In the genomic region with DNA sequence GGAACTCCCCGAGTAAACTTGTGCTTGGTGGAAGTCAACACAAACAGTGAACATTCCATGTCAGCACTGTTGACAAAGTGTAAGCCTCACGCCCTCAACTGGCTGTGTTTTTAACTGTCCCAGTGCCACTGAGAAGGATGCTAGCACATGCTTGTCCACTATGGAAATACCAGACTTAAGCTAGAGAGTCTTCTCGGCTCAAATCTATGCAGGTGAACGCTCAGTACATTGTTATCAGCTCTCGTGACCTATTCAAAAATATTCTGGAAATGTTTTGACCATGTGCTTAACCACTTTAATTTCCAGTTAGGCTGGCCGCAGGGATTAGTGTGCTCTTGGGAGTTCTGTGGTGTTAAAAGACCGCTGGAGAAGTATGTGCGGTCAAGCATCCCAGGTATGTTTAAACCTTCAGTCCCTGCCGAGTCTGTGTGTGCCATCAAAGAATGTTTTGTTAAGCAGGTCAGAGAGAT, we compare ENCODE assay signal across 11 mouse cellular contexts.
DNase-seq lines count a peak whose midpoint lies in the region; ATAC-seq and TF ChIP-seq lines count a peak whose summit lies in the region.
"Had no signal": no experiment of that assay in that cellular context is flagged by ENCODE, and none has a peak within 500 bp of the region (broad histone marks: within the 10 kb centered on the region; RNA-seq: fewer than 3 reads in every experiment).

No protein-coding gene starts in this region.

- H3K4me3 ChIP-seq in intestine, postnatal 0 days (ENCODE audit: low read depth, low read length), result no peak overlapping the region
- H3K4me3 ChIP-seq in intestine, embryonic 16.5 days (ENCODE audit: low read length), result no peak overlapping the region
- no peak overlapping the region for H3K4me3 ChIP-seq in embryonic facial prominence, embryonic 10.5 days
- H3K4me3 ChIP-seq in midbrain, embryonic 13.5 days (replicated peaks), result no peak overlapping the region
- H3K4me3 ChIP-seq: embryonic facial prominence, embryonic 15.5 days had no signal

- TF ChIP-seq CTCF in intestine, postnatal 0 days (IDR thresholded peaks at IDR 0.05; ENCODE audit: low read depth), result peak; percentile 42

- no peak overlapping the region for H3K9ac ChIP-seq in intestine, postnatal 0 days (ENCODE audit: low read depth, low read length)
- H3K9ac ChIP-seq in intestine, embryonic 16.5 days (ENCODE audit: low read depth, low read length), result no peak overlapping the region
- no peak overlapping the region for H3K9ac ChIP-seq in midbrain, embryonic 13.5 days (replicated peaks)
- H3K9ac ChIP-seq: embryonic facial prominence, embryonic 15.5 days had no signal

- H3K27me3 ChIP-seq in intestine, postnatal 0 days (replicated peaks; ENCODE audit: control insufficient read depth, insufficient read depth, low read length), result no peaks in the 10 kb centered on the region
- no peaks in the 10 kb centered on the region for H3K27me3 ChIP-seq in intestine, embryonic 16.5 days (replicated peaks; ENCODE audit: control insufficient read depth, insufficient read depth, low read length)
- no peaks in the 10 kb centered on the region for H3K27me3 ChIP-seq in embryonic facial prominence, embryonic 10.5 days (replicated peaks; ENCODE audit: low read depth, poor library complexity, severe bottlenecking)
- H3K27me3 ChIP-seq in midbrain, embryonic 13.5 days, result no peaks in the 10 kb centered on the region
- H3K27me3 ChIP-seq: embryonic facial prominence, embryonic 15.5 days had no signal

- no peaks in the 10 kb centered on the region for H3K4me1 ChIP-seq in intestine, postnatal 0 days (replicated peaks; ENCODE audit: control insufficient read depth, insufficient read depth, low read length)
- 0 out of 2 replicates have a peak, but pooled peaks cover 8% of the 10 kb centered on the region for H3K4me1 ChIP-seq in intestine, embryonic 16.5 days (ENCODE audit: control insufficient read depth, insufficient read depth, low read length)
- peaks cover 49% of the 10 kb centered on the region for H3K4me1 ChIP-seq in embryonic facial prominence, embryonic 10.5 days
- peaks cover 6% of the 10 kb centered on the region; the same call in 1 of the 2 replicates for H3K4me1 ChIP-seq in midbrain, embryonic 13.5 days (replicated peaks)

- intact Hi-C loops in left cerebral cortex, postnatal 36 days (cut with DNase I), result no loop called here

- H3K9me3 ChIP-seq in intestine, postnatal 0 days (ENCODE audit: control insufficient read depth), result no peaks in the 10 kb centered on the region
- no peaks in the 10 kb centered on the region for H3K9me3 ChIP-seq in intestine, embryonic 16.5 days (ENCODE audit: control insufficient read depth, low read length)
- H3K9me3 ChIP-seq in embryonic facial prominence, embryonic 10.5 days, result no peaks in the 10 kb centered on the region
- H3K9me3 ChIP-seq in midbrain, embryonic 13.5 days, result no peaks in the 10 kb centered on the region
- H3K9me3 ChIP-seq: embryonic facial prominence, embryonic 15.5 days had no signal

- ATAC-seq in intestine, postnatal 0 days, result no peak
- ATAC-seq in intestine, embryonic 16.5 days, result no peak
- ATAC-seq in midbrain, embryonic 13.5 days, result no peak
- no peak for ATAC-seq in cerebellum, adult (ENCODE audit: insufficient number of reproducible peaks, low FRiP score, low TSS enrichment)

- WGBS in intestine, postnatal 0 days, result 41% methylated on average over 9 of the region's 9 CpGs
- WGBS in intestine, embryonic 16.5 days, result 33% methylated on average over 9 of the region's 9 CpGs
- WGBS in embryonic facial prominence, embryonic 10.5 days, result 35% methylated on average over 9 of the region's 9 CpGs
- WGBS in midbrain, embryonic 13.5 days, result 34% methylated on average over 9 of the region's 9 CpGs

- no peak overlapping the region for H3K27ac ChIP-seq in intestine, postnatal 0 days (ENCODE audit: low read depth, low read length)
- no peak overlapping the region for H3K27ac ChIP-seq in intestine, embryonic 16.5 days (ENCODE audit: low read length)
- peak overlapping the region; percentile 31; the same call in 1 of the 2 replicates for H3K27ac ChIP-seq in embryonic facial prominence, embryonic 10.5 days (replicated peaks)
- H3K27ac ChIP-seq in midbrain, embryonic 13.5 days, result no peak overlapping the region
- H3K27ac ChIP-seq: embryonic facial prominence, embryonic 15.5 days had no signal

- no peaks in the 10 kb centered on the region for H3K36me3 ChIP-seq in intestine, postnatal 0 days (ENCODE audit: control insufficient read depth, insufficient read depth)
- no peaks in the 10 kb centered on the region for H3K36me3 ChIP-seq in intestine, embryonic 16.5 days (ENCODE audit: control insufficient read depth, insufficient read depth, low read length)
- no peaks in the 10 kb centered on the region; the same call in 1 of the 2 replicates for H3K36me3 ChIP-seq in embryonic facial prominence, embryonic 10.5 days (replicated peaks)
- H3K36me3 ChIP-seq in midbrain, embryonic 13.5 days, result no peaks in the 10 kb centered on the region
- H3K36me3 ChIP-seq: embryonic facial prominence, embryonic 15.5 days had no signal

- no peak overlapping the region for H3K4me2 ChIP-seq in intestine, postnatal 0 days (replicated peaks; ENCODE audit: low read depth)
- H3K4me2 ChIP-seq in intestine, embryonic 16.5 days (ENCODE audit: low read depth, low read length), result no peak overlapping the region
- H3K4me2 ChIP-seq in midbrain, embryonic 13.5 days (replicated peaks), result no peak overlapping the region
- H3K4me2 ChIP-seq: embryonic facial prominence, embryonic 15.5 days had no signal

- DNase-seq in embryonic facial prominence, embryonic 10.5 days (ENCODE audit: low spot score), result no peak
- peak; percentile 26 for DNase-seq in kidney, adult 9 months
- DNase-seq in lung, postnatal 10 days, result peak; percentile 54
- no peak for DNase-seq in left cerebral cortex, postnatal 36 days (ENCODE audit: low spot score in 2 of 2)
- DNase-seq: cerebellum, adult 18-20 months; retina, postnatal 1 day had no signal

Comparison
In these comparisons a context has a peak if more than half of its experiments do, and no peak if none do; other contexts are left out.
1. DNase-seq: peak in kidney, adult 9 months (single experiment) and lung, postnatal 10 days (single experiment); none in embryonic facial prominence, embryonic 10.5 days (single experiment) and left cerebral cortex, postnatal 36 days (0 of 2).